Mouse (Mus musculus): ENCODE data around the gene Oaz1. TPM values are rescaled to one million over a fixed set of nuclear protein-coding genes. Genes with fewer than 3 reads are reported as not detected.

The Oaz1 gene
- polyA plus RNA-seq, 1 experiment from 2014 or later: 1,529 TPM

DNA sequence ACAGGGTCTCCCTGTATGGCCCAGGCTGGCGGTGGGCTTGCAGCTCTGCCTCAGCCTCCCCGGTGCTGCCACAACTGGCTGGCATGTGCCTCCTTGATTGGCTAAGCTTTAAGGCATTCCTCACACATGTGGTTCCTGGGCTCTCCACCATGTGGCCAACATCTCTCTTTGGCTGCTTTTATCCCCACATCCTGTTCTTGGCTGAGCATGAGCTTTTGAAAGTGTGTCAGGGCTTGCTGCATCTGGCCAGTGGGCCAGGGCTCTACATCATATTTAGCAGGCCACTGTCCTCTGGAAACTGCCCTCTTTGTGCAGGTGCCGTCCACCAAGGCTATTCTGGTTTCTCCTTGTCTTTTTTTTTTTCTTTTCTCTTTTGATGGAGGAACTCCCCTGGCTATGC is 29.8 kb downstream of the Oaz1 start:
- H3K9ac ChIP-seq: peak overlapping the region; percentile 100
- H3K36me3 ChIP-seq: peaks cover 40% of the 10 kb centered on the region
- peaks cover 88% of the 10 kb centered on the region for H3K4me1 ChIP-seq (replicated peaks)
- H3K9me3 ChIP-seq (replicated peaks): no peaks in the 10 kb centered on the region
- DNase-seq (no peak), ATAC-seq (ENCODE audit: low read depth) (no peak)
- H3K27me3 ChIP-seq: no peaks in the 10 kb centered on the region
- H3K4me2 ChIP-seq: peak overlapping the region; percentile 96
- peak overlapping the region; percentile 100 for H3K27ac ChIP-seq
- H3K4me3 ChIP-seq (replicated peaks): peak overlapping the region; percentile 99
- 46% methylated on average over 3 of the region's 3 CpGs for WGBS (ENCODE audit: insufficient replicate concordance)

DNA sequence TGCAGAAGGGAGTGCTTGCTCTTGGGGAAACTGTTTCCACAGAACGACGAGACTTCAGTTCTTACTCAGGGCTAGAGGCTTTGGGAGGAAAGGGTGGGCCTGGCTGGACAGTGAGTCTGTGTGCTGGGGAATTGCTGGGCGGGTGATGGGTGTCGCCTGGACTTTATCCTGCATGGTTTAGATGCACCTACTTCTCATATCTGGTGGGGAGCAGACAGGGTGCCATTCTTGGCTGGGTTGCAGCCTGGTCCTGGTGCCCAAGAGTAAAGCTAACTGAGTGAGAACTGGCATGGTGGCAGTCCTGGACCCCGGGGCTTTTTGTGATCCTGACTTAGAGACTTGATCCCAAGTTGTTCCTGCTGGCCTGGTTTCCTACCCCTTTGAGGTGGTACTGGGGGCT is 30.5 kb downstream of the Oaz1 start:
- H3K36me3 ChIP-seq: peaks cover 40% of the 10 kb centered on the region
- peak overlapping the region; percentile 100 for H3K27ac ChIP-seq
- no peaks in the 10 kb centered on the region for H3K27me3 ChIP-seq
- no peaks in the 10 kb centered on the region for H3K9me3 ChIP-seq (replicated peaks)
- H3K4me1 ChIP-seq (replicated peaks): peaks cover 89% of the 10 kb centered on the region
- ATAC-seq (ENCODE audit: low read depth) (peak; percentile 53), DNase-seq (peak; percentile 66)
- peak overlapping the region; percentile 100 for H3K9ac ChIP-seq
- 38% methylated on average over 5 of the region's 5 CpGs for WGBS (ENCODE audit: insufficient replicate concordance)
- peak overlapping the region; percentile 96 for H3K4me2 ChIP-seq
- H3K4me3 ChIP-seq (replicated peaks): peak overlapping the region; percentile 99

DNA sequence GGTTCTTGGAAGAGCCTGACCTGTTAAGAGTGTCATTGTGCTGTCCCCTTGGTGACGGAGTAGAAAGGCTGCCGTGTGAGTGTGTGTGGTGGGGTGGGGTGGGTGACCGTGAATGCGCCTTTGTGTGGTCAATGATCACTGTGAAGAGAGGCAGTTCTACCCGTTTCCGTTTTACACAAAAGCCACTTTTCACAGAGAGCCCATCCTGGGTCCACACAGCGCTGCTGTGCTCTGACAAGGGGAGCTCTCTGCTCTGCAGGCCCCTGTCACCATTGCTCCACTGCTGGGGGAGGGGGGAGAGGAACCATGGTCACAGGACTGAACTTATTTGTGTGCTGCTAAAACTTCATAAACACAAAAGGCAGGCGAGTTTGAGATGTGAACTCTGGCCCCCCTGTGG is 30.9 kb downstream of the Oaz1 start:
- Histone ChIP-seq H3K4me1 (replicated peaks) (peaks cover 90% of the 10 kb centered on the region), H3K9me3 (replicated peaks) (no peaks in the 10 kb centered on the region), H3K36me3 (peaks cover 40% of the 10 kb centered on the region), H3K27ac (peak overlapping the region; percentile 100), H3K4me3 (replicated peaks) (peak overlapping the region; percentile 99), H3K4me2 (peak overlapping the region; percentile 96), H3K9ac (peak overlapping the region; percentile 100), H3K27me3 (no peaks in the 10 kb centered on the region)
- ATAC-seq (ENCODE audit: low read depth) (no peak), DNase-seq (no peak)
- 38% methylated on average over 8 of the region's 8 CpGs for WGBS (ENCODE audit: insufficient replicate concordance)

DNA sequence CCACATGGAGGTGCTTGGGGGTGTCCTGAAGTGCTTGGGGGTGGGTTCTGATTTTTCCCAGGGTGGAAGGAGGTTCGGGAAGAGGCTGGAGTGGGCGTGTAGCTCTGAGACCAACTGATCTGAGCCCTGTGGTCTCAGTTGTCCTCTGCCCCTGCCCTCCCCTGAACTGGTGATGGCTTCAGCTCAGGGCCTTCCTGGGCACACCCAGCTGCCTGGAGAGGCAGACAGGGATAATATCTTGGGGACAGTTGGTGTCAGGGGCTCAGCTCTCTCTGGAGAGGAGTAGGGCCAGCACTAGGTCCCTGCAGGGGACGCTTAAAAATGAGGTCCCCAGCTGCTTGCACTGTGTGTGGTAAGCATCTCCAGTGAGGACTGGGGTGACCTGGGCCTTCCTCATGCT is 31.4 kb downstream of the Oaz1 start:
- peak overlapping the region; percentile 100 for H3K27ac ChIP-seq
- H3K4me2 ChIP-seq: peak overlapping the region; percentile 96
- peaks cover 93% of the 10 kb centered on the region for H3K4me1 ChIP-seq (replicated peaks)

DNA sequence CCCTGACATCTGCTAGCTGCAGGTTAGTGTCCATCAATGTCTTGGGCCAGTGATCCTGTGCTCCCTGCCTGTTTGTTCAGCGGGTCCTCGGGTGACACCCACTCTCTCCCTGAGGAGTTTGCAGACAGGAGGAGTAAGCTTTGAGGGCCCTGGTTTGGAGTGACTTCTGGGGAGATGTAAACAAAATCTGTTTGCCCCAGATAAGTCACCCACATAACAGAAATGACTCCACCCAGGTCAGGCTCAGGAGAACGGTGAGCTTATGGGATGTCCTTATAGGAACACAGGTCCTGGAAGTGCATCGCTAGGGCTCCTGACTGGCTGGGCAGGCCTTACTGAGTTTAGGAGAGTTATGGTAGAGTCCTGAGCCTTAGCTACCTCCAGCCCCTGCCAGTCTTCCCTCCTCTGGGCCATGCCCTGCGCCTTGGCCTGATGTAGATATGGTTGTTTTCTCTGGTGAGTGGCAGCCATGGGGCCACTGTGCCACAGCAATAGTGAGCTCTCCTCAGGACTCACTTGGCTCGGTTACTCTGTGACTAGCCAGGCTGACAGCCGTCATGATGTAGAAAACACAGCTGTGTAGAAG is 32.0 kb downstream of the Oaz1 start:
- Histone ChIP-seq H3K9ac (peak overlapping the region; percentile 100), H3K27me3 (no peaks in the 10 kb centered on the region), H3K27ac (peak overlapping the region; percentile 100), H3K4me2 (peak overlapping the region; percentile 96), H3K4me3 (replicated peaks) (peak overlapping the region; percentile 99), H3K4me1 (replicated peaks) (peaks cover 94% of the 10 kb centered on the region), H3K9me3 (replicated peaks) (no peaks in the 10 kb centered on the region), H3K36me3 (peaks cover 42% of the 10 kb centered on the region)
- ATAC-seq (ENCODE audit: low read depth) (peak; percentile 83), DNase-seq (peak; percentile 85)
- WGBS (ENCODE audit: insufficient replicate concordance): 17% methylated on average over 7 of the region's 7 CpGs

More for the DNA sequence above, 31.4 kb downstream of the Oaz1 start:
- peak overlapping the region; percentile 99 for H3K4me3 ChIP-seq (replicated peaks)
- peak overlapping the region; percentile 100 for H3K9ac ChIP-seq
- H3K36me3 ChIP-seq: peaks cover 42% of the 10 kb centered on the region
- no peaks in the 10 kb centered on the region for H3K27me3 ChIP-seq
- no peaks in the 10 kb centered on the region for H3K9me3 ChIP-seq (replicated peaks)
- 21% methylated on average over 3 of the region's 3 CpGs for WGBS (ENCODE audit: insufficient replicate concordance)
- DNase-seq (peak; percentile 64), ATAC-seq (ENCODE audit: low read depth) (peak; percentile 77)

DNA sequence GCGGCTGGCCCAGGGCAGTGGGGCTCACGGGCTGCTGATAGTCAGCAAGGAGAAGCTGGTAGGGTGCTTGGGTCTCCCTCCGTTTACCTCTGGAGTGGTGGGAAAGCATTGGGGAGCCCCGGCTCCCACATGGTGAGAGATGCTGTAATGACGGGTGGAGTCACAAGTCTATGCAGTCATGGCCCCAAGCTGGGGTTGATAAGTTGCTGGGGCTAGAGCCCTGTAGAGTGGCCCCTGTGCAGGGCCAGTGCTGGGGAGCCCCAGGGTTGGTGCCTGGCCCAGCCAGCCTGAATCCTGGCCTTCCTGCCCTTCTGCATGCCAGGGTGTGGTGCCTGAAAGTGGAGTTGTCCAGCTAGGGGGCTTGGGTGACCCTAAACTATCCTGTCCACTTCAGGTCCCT is 35.8 kb downstream of the Oaz1 start:
- peak overlapping the region; percentile 100 for H3K27ac ChIP-seq
- no peaks in the 10 kb centered on the region for H3K27me3 ChIP-seq
- peak overlapping the region; percentile 34 for H3K4me3 ChIP-seq (replicated peaks)
- peaks cover 67% of the 10 kb centered on the region for H3K4me1 ChIP-seq (replicated peaks)
- H3K4me2 ChIP-seq: peak overlapping the region; percentile 60
- no peaks in the 10 kb centered on the region for H3K9me3 ChIP-seq (replicated peaks)
- H3K9ac ChIP-seq: peak overlapping the region; percentile 71
- 56% methylated on average over 5 of the region's 5 CpGs for WGBS (ENCODE audit: insufficient replicate concordance)
- DNase-seq (peak; percentile 51), ATAC-seq (ENCODE audit: low read depth) (peak; percentile 56)
- peaks cover 78% of the 10 kb centered on the region for H3K36me3 ChIP-seq

DNA sequence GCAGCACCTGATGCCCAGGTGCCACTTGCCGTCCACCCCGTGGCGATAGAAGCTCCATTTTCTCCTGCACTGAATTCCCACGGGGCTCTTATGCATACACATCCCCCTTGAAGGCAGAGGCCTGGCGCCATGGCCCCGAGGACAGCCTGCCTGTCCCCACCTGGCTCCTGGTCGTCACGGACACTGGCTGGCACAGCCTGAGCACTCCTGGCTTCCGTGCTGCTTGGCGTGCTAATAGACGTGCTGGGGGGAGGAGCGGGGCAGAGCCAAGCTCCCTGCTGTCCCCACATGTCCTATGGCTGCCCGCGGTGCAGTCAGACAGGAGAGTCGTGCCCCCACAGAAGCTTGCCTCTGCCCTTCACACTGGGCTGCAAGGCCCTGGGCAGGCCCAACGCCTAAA is 38.0 kb downstream of the Oaz1 start:
- H3K36me3 ChIP-seq: peaks cover 90% of the 10 kb centered on the region
- no peak overlapping the region for H3K9ac ChIP-seq
- DNase-seq (no peak), ATAC-seq (ENCODE audit: low read depth) (no peak)
- no peaks in the 10 kb centered on the region for H3K9me3 ChIP-seq (replicated peaks)
- WGBS (ENCODE audit: insufficient replicate concordance): 92% methylated on average over 16 of the region's 16 CpGs
- H3K4me2 ChIP-seq: no peak overlapping the region
- H3K27me3 ChIP-seq: no peaks in the 10 kb centered on the region
- H3K27ac ChIP-seq: peak overlapping the region; percentile 100
- H3K4me1 ChIP-seq (replicated peaks): peaks cover 46% of the 10 kb centered on the region
- H3K4me3 ChIP-seq (replicated peaks): no peak overlapping the region

DNA sequence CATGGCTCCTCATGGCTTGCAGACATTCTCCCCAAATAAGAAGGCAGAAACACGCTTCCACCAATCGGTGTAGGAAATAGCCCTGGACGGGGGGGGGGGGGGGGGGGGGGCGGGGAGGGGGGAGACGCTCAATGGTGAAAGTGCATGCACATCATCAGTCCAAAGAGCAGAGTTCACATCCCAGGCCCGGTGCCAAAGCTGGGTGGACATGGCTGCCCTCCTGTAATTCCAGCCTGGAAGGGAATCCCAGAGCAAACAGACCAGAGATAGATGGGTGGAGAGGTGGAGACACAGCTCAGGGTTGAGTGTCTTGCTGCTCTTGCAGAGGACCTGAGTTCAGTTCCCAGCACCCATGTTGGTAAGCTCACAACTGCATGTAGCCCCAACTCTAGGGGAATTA is 44.5 kb downstream of the Oaz1 start:
- peaks cover 14% of the 10 kb centered on the region for H3K27me3 ChIP-seq
- 0 out of 2 replicates have a peak, but pooled peaks cover 4% of the 10 kb centered on the region for H3K4me1 ChIP-seq (replicated peaks)
- no peak overlapping the region for H3K9ac ChIP-seq
- H3K4me3 ChIP-seq (replicated peaks): no peak overlapping the region
- 59% methylated on average over 4 of the region's 6 CpGs for WGBS (ENCODE audit: insufficient replicate concordance)
- no peak overlapping the region for H3K27ac ChIP-seq
- DNase-seq (no peak), ATAC-seq (ENCODE audit: low read depth) (no peak)
- peaks cover 29% of the 10 kb centered on the region for H3K36me3 ChIP-seq
- H3K9me3 ChIP-seq (replicated peaks): no peaks in the 10 kb centered on the region
- no peak overlapping the region for H3K4me2 ChIP-seq

DNA sequence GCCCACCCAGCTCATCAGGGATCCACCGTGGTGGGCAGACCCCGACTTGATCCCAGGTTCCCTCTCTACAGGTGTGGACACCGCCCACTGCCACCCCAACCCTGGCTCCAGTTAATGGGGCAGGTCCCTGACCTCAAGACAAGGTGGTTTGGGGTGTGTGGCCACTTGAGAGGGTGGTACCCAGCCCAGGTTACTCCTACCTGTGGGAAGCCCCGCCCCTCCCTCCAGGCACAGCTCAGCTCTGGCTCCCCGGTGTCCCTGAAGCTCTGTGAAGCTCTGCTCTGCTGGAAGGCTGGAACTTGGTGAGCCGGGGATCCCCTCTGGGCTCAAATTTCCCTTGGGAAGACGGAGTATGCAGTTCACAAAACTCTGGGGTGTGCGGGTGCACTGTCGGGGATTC is 45.1 kb downstream of the Oaz1 start, which contains the start of gene Tmprss9:
TSS of gene Tmprss9 (plus strand) at position 268 of the 400 bp plus-strand sequence.
- Histone ChIP-seq H3K36me3 (peaks cover 24% of the 10 kb centered on the region), H3K9ac (no peak within 1 kb of the TSS), H3K4me2 (no peak within 1 kb of the TSS), H3K27me3 (peaks cover 14% of the 10 kb centered on the region), H3K9me3 (replicated peaks) (no peaks in the 10 kb centered on the region), H3K4me1 (replicated peaks) (peaks cover 9% of the 10 kb centered on the region), H3K4me3 (replicated peaks) (no peak within 1 kb of the TSS), H3K27ac (no peak within 1 kb of the TSS)
- ATAC-seq (ENCODE audit: low read depth) (no peak), DNase-seq (no peak)
- 28% methylated on average over 9 of the region's 9 CpGs for WGBS (ENCODE audit: insufficient replicate concordance)

DNA sequence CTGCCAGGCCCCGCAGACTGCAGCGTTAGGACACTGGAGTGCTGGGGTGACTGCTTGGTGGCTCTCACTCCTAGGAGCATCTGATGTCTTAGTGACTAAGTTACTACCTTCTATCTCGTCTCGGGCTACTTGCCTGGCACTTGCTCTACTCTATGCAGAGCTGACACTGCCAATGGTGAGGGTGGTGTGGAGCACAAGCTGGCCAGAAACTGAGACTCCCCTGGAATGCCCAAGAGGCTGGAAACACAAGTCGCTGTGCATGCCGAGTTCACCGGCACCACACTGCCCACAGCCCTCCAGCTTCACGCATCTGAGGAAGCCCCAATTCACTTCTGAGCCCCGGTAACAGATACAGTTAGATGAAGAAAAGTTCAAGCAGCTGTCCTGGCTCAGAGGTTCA is 47.6 kb downstream of the Oaz1 start:
- Histone ChIP-seq H3K27ac (peak overlapping the region; percentile 18; the same call in 1 of the 2 replicates), H3K9ac (no peak overlapping the region), H3K36me3 (no peaks in the 10 kb centered on the region), H3K4me2 (no peak overlapping the region), H3K27me3 (peaks cover 14% of the 10 kb centered on the region), H3K4me1 (replicated peaks) (peaks cover 29% of the 10 kb centered on the region), H3K9me3 (replicated peaks) (no peaks in the 10 kb centered on the region), H3K4me3 (replicated peaks) (no peak overlapping the region)
- WGBS (ENCODE audit: insufficient replicate concordance): 67% methylated on average over 9 of the region's 9 CpGs
- no peak for ATAC-seq (ENCODE audit: low read depth)
- no peak for DNase-seq

DNA sequence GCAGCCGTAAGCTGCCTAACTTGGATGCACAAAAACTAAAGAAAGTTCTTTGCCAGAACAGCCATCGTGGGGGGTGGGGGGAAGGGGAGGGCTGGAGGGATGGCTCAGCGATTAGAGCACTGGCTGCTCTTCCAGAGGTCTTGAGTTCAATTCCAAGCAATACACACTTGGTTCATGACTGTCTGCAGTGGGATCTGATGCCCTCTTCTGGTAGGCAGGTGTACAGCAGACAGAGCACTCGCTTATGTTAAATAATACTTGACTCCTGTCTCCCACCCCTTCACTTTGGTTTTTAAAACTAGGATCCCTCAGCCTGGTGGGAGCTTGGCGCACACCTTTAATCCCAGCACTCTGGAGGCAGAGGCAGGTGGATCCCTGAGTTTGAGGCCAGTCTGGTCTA is 49.6 kb downstream of the Oaz1 start:
- peaks cover 14% of the 10 kb centered on the region for H3K27me3 ChIP-seq
- no peaks in the 10 kb centered on the region for H3K9me3 ChIP-seq (replicated peaks)
- 29% methylated on average over 5 of the region's 5 CpGs for WGBS (ENCODE audit: insufficient replicate concordance)
- H3K27ac ChIP-seq: peak overlapping the region; percentile 61
- peak overlapping the region; percentile 54; the same call in 1 of the 2 replicates for H3K9ac ChIP-seq
- DNase-seq (peak; percentile 60), ATAC-seq (ENCODE audit: low read depth) (no peak)
- H3K36me3 ChIP-seq: no peaks in the 10 kb centered on the region
- no peak overlapping the region for H3K4me3 ChIP-seq (replicated peaks)
- H3K4me1 ChIP-seq (replicated peaks): peaks cover 49% of the 10 kb centered on the region
- H3K4me2 ChIP-seq: no peak overlapping the region

DNA sequence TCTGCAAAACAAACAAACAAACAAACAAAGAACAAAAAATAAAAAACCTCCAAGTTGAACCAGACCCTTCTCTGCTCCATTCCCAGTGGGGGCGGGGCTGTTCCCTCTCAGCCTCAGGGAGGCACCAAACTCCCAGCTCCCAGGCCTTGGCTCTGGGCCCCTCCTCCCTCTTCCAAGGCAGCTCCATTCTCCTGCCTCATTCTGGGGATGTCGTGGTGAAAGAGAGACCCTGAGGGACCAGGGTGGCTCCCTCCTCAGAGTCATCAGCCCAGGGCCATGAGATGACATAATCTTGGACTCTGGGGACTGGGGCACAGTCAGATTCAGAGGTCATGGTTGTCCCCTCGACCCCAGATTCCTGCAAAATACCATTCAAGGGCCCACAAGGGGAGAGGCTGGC is 50.1 kb downstream of the Oaz1 start:
- peaks cover 49% of the 10 kb centered on the region for H3K4me1 ChIP-seq (replicated peaks)
- no peak overlapping the region for H3K4me2 ChIP-seq
- H3K36me3 ChIP-seq: no peaks in the 10 kb centered on the region
- H3K9me3 ChIP-seq (replicated peaks): no peaks in the 10 kb centered on the region
- WGBS (ENCODE audit: insufficient replicate concordance): 30% methylated on average over 3 of the region's 3 CpGs
- ATAC-seq (ENCODE audit: low read depth) (no peak), DNase-seq (no peak)
- H3K9ac ChIP-seq: peak overlapping the region; percentile 54; the same call in 1 of the 2 replicates
- H3K4me3 ChIP-seq (replicated peaks): no peak overlapping the region
- peak overlapping the region; percentile 61 for H3K27ac ChIP-seq
- H3K27me3 ChIP-seq: peaks cover 12% of the 10 kb centered on the region

Data from liver, embryonic 13.5 days (tissue).